Mouse (Mus musculus) liver, embryonic 14.5 days (tissue): ENCODE results near the gene Sap30.

Source experiments
- CTCF ChIP-seq: IDR thresholded peaks from 2 replicates; pipeline ENCODE4 v1.5.1; 2016; ENCODE audit warnings: antibody characterized with exemption, low read depth, control low read depth
- EP300 ChIP-seq: IDR thresholded peaks from 2 replicates; pipeline ENCODE4 v1.6.1; 2016; ENCODE audit warnings: antibody characterized with exemption, low read depth

- TF ChIP-seq CTCF = no peak
- TF ChIP-seq EP300 = no peak
These were observed 46.1 kb downstream of the Sap30 start for GRCm38 (mm10) chr8:57441556-57441955.
